Mouse (Mus musculus): ENCODE data around the gene Sult2b1. TPM values are rescaled to one million over a fixed set of nuclear protein-coding genes. Genes with fewer than 3 reads are reported as not detected.

The Sult2b1 gene
- polyA plus RNA-seq, 1 experiment from 2014 or later: 0.72 TPM

DNA sequence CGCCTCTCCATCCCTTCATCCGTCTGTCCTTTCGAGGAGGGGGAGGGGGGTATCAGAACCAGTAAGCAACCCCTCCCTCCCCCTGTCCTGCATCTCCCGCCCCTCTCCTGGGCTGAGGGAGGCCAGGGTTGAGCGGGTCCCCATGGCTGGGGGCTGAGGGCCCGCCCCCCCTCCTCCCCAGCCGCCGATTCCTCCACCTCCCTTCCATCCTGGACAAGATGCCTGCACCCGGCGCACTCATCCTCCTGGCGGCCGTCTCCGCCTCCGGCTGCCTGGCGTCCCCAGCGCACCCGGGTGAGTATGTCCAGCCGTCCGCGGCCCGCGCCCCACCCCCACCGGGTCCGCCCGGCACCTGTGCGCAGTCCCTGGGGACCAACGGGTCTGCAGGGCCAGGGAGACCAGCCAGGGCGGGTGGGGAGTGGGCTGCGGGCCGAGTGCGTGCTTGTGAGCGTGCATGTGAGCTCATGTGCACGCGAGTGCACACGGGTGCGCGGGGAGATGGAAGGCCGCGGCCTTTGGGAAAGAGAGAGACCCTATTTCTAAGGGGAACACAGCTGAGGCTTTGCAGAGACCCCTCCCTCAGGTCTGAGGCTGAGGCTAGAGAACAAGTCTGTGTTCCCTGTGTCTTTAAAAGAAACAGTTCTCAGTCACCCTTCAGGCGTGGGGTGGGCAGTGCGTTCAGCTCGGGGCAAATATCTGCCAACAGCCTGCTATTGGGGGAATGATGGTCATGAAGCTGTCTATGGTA is 1.1 kb upstream of the Sult2b1 start:
- Histone ChIP-seq H3K4me3 (ENCODE audit: low read length) (peak overlapping the region; percentile 42), H3K9me3 (replicated peaks; ENCODE audit: control insufficient read depth, low read length) (no peaks in the 10 kb centered on the region), H3K9ac (ENCODE audit: low read length) (peak overlapping the region; percentile 37), H3K27me3 (ENCODE audit: control insufficient read depth, insufficient read depth, low read length) (peaks cover 41% of the 10 kb centered on the region), H3K27ac (ENCODE audit: low read length) (no peak overlapping the region), H3K36me3 (ENCODE audit: control insufficient read depth, insufficient read depth) (no peaks in the 10 kb centered on the region), H3K4me1 (ENCODE audit: control insufficient read depth, insufficient read depth, low read length) (peaks cover 9% of the 10 kb centered on the region), H3K4me2 (ENCODE audit: low read depth, low read length) (peak overlapping the region; percentile 59)
- ATAC-seq (replicated peaks; ENCODE audit: extremely low read depth, insufficient read depth, low FRiP score): no peak
- 1% methylated on average over 38 of the region's 42 CpGs for WGBS

DNA sequence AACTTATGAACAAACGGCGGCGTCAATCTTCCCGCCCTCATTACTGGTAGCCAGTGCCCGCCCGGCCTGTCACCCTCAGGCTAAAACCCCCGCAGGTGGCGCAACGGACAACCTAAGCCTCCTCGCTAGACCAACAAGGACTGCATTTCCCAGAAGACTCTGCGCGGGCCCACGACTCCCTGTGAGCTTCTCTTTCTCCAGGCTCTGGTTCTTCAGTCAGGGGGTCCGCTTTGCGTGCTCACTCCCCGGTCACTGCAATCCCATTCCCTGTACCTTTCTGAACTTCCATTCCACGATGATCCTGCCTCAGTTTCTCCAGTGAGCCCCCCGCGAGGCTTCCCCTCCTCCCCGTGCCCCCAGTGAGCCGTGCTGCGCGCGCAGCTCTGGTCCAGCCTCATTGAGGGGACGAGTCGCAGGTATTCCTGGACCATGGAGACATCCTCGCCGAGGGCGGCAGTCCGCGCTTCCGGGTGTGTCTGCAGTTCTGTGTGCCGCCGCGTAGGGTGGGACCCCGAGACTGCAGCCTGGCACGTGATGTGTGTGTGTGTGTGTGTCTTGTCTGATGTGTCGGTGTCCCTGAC is 868 bp downstream of the Sult2b1 start, which contains the start of gene Lmtk3:
Gene Lmtk3, plus strand, starts transcription at position 228 of the 581 bp plus-strand sequence.
- peaks cover 41% of the 10 kb centered on the region for H3K27me3 ChIP-seq (ENCODE audit: control insufficient read depth, insufficient read depth, low read length)
- peak within 1 kb of the TSS; percentile 92 for H3K4me2 ChIP-seq (ENCODE audit: low read depth, low read length)
- peak within 1 kb of the TSS; percentile 75 for H3K9ac ChIP-seq (ENCODE audit: low read length)
- H3K36me3 ChIP-seq (ENCODE audit: control insufficient read depth, insufficient read depth): no peaks in the 10 kb centered on the region
- H3K27ac ChIP-seq (ENCODE audit: low read length): no peak within 1 kb of the TSS
- WGBS: 1% methylated on average over 38 of the region's 38 CpGs
- no peaks in the 10 kb centered on the region for H3K9me3 ChIP-seq (replicated peaks; ENCODE audit: control insufficient read depth, low read length)
- peak; percentile 70 for ATAC-seq (replicated peaks; ENCODE audit: extremely low read depth, insufficient read depth, low FRiP score)
- peak within 1 kb of the TSS; percentile 56 for H3K4me3 ChIP-seq (ENCODE audit: low read length)
- peaks cover 8% of the 10 kb centered on the region for H3K4me1 ChIP-seq (ENCODE audit: control insufficient read depth, insufficient read depth, low read length)

DNA sequence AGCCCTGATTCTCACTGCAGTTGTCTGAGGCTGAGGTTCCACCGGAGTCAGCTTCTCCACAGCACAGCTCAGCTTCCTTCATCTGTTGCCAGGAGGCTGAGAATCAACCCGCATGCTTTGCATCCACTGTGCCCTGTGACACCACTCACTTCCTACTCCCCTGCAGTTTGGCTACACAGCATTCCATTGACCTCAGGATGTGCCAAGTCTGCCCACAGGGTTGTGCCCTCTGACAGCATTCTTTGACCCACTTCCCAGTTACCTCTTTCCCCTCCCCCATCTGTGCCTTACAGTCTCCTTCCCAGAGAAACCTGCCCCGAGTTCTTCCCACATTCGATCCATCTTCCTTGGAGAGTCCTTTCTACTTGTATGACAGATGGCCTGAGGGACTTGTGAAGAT is 2.2 kb downstream of the Sult2b1 start:
- peaks cover 38% of the 10 kb centered on the region for H3K27me3 ChIP-seq (ENCODE audit: control insufficient read depth, insufficient read depth, low read length)
- no peaks in the 10 kb centered on the region for H3K9me3 ChIP-seq (replicated peaks; ENCODE audit: control insufficient read depth, low read length)
- no peak overlapping the region for H3K4me3 ChIP-seq (ENCODE audit: low read length)
- peaks cover 8% of the 10 kb centered on the region for H3K4me1 ChIP-seq (ENCODE audit: control insufficient read depth, insufficient read depth, low read length)
- no peaks in the 10 kb centered on the region for H3K36me3 ChIP-seq (ENCODE audit: control insufficient read depth, insufficient read depth)
- H3K27ac ChIP-seq (ENCODE audit: low read length): no peak overlapping the region
- no peak overlapping the region for H3K9ac ChIP-seq (ENCODE audit: low read length)
- no peak for ATAC-seq (replicated peaks; ENCODE audit: extremely low read depth, insufficient read depth, low FRiP score)
- H3K4me2 ChIP-seq (ENCODE audit: low read depth, low read length): no peak overlapping the region
- 46% methylated on average over 4 of the region's 4 CpGs for WGBS

DNA sequence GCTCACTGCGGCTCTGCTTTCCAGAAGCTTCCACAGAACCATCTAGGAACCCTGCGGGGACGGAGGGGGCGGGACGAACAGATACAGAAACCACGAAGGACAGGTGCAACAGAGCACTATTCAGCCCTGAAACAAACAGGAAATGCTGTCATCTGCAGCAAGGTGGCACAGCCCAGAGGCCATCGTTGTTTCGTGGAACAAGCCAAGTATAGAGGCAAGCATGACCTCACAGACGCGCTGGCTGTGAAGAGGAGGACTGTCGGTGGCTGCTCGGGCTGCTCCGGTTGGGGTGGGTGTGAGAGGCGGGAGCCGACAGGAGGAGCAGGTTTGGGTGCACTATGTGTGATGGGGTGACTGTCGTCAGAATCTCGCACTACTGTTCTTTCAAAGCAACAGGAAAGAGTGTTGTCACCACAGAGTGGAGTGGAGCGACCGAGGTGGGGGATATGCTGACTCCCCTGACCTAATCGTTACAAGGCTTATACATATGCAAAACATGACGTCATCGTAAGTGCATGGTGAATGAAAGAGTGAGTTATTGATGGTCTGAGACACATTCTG is 5.3 kb downstream of the Sult2b1 start:
- Histone ChIP-seq H3K4me3 (ENCODE audit: low read length) (peak overlapping the region; percentile 2; the same call in 1 of the 2 replicates), H3K9ac (ENCODE audit: low read length) (peak overlapping the region; percentile 10; the same call in 1 of the 2 replicates), H3K9me3 (replicated peaks; ENCODE audit: control insufficient read depth, low read length) (no peaks in the 10 kb centered on the region), H3K27me3 (ENCODE audit: control insufficient read depth, insufficient read depth, low read length) (peaks cover 10% of the 10 kb centered on the region), H3K36me3 (ENCODE audit: control insufficient read depth, insufficient read depth) (no peaks in the 10 kb centered on the region), H3K4me2 (ENCODE audit: low read depth, low read length) (peak overlapping the region; percentile 43), H3K27ac (ENCODE audit: low read length) (no peak overlapping the region), H3K4me1 (ENCODE audit: control insufficient read depth, insufficient read depth, low read length) (peaks cover 5% of the 10 kb centered on the region)
- WGBS: 15% methylated on average over 22 of the region's 22 CpGs
- peak; percentile 29 for ATAC-seq (replicated peaks; ENCODE audit: extremely low read depth, insufficient read depth, low FRiP score)

DNA sequence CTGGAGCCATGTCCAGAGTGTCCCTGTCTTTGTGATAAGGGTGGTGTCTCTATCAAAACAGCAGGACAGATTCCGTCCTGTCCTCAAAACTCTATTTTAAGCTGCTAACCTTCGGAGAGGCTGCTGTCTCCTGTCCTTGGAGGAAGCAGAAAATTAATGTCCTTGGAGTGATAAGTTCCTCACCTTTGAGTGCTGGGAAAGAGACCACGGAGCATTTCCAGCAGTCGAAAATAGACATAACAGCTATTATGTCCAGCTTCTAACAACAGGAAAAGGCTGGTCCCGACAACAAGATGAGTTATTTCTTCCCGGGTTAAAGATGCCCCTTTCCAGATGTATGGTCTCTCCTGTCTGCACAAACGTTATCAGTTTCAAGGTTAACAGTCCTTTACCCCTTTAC is 9.2 kb downstream of the Sult2b1 start:
- ATAC-seq (replicated peaks; ENCODE audit: extremely low read depth, insufficient read depth, low FRiP score): no peak
- Histone ChIP-seq H3K36me3 (ENCODE audit: control insufficient read depth, insufficient read depth) (no peaks in the 10 kb centered on the region), H3K27ac (ENCODE audit: low read length) (no peak overlapping the region), H3K27me3 (ENCODE audit: control insufficient read depth, insufficient read depth, low read length) (0 out of 2 replicates have a peak, but pooled peaks cover 3% of the 10 kb centered on the region), H3K9ac (ENCODE audit: low read length) (no peak overlapping the region), H3K9me3 (replicated peaks; ENCODE audit: control insufficient read depth, low read length) (no peaks in the 10 kb centered on the region), H3K4me2 (ENCODE audit: low read depth, low read length) (no peak overlapping the region), H3K4me3 (ENCODE audit: low read length) (no peak overlapping the region), H3K4me1 (ENCODE audit: control insufficient read depth, insufficient read depth, low read length) (no peaks in the 10 kb centered on the region)
- 51% methylated on average over 7 of the region's 7 CpGs for WGBS

DNA sequence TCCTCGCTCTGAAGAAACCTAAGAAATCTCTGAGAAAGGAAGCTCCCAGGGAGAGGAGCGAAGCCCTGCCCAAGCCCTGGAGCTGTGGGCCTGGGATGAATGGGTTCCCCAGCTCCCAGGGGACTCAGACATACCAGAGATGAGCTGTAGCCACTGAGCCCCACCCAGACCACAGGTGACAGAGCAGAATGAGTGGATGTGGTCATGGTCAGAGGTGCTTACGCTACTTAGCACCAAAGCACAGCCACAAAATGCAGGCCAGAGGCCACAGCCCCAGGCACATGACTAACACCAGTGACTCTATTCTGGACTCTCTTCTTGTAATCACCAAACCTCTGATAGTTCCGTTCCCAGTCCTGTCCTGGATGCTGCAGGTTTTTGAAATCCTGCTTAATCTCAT is 13.4 kb downstream of the Sult2b1 start:
- ATAC-seq (replicated peaks; ENCODE audit: extremely low read depth, insufficient read depth, low FRiP score): no peak
- no peak overlapping the region for H3K27ac ChIP-seq (ENCODE audit: low read length)
- H3K4me1 ChIP-seq (ENCODE audit: control insufficient read depth, insufficient read depth, low read length): no peaks in the 10 kb centered on the region
- H3K4me3 ChIP-seq (ENCODE audit: low read length): no peak overlapping the region
- peaks cover 4% of the 10 kb centered on the region; the same call in 1 of the 2 replicates for H3K9me3 ChIP-seq (replicated peaks; ENCODE audit: control insufficient read depth, low read length)
- H3K36me3 ChIP-seq (ENCODE audit: control insufficient read depth, insufficient read depth): no peaks in the 10 kb centered on the region
- H3K27me3 ChIP-seq (ENCODE audit: control insufficient read depth, insufficient read depth, low read length): 0 out of 2 replicates have a peak, but pooled peaks cover 3% of the 10 kb centered on the region
- WGBS: 65% methylated on average over 4 of the region's 4 CpGs
- no peak overlapping the region for H3K9ac ChIP-seq (ENCODE audit: low read length)
- H3K4me2 ChIP-seq (ENCODE audit: low read depth, low read length): no peak overlapping the region

DNA sequence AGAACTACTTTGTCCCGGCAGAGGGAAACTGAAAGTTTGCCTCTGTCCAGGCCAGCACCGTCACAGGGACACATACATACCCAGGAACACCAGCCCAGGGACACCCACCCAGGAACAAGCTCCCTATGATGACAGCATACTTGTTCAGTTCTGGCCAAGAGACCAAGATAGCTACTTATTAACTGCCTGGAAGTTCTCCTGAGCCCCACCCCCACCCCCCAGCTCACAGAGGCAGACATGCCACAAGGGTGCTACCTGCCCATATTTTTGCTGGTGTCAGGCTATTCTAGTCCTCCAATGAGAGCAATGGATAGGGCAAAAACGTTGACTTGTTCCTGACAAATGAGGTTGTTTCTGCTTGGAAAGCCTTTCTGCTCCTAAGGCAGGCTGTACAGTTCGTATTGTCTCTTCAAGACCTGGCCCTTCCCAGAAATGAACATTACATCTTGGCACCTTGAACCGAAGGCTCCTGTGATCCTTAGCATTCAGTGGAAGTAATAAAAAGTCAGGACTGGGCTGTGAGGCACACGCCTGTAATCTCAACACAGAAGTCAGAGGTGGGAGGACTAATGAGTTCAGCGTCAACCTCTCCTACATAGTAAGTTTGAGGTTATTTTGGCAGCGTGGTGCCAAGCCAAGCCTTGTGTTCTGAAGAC is 13.9 kb downstream of the Sult2b1 start:
- no peak overlapping the region for H3K27ac ChIP-seq (ENCODE audit: low read length)
- H3K4me1 ChIP-seq (ENCODE audit: control insufficient read depth, insufficient read depth, low read length): no peaks in the 10 kb centered on the region
- peaks cover 4% of the 10 kb centered on the region; the same call in 1 of the 2 replicates for H3K9me3 ChIP-seq (replicated peaks; ENCODE audit: control insufficient read depth, low read length)
- H3K27me3 ChIP-seq (ENCODE audit: control insufficient read depth, insufficient read depth, low read length): 0 out of 2 replicates have a peak, but pooled peaks cover 3% of the 10 kb centered on the region
- H3K9ac ChIP-seq (ENCODE audit: low read length): no peak overlapping the region
- ATAC-seq (replicated peaks; ENCODE audit: extremely low read depth, insufficient read depth, low FRiP score): no peak
- no peak overlapping the region for H3K4me2 ChIP-seq (ENCODE audit: low read depth, low read length)
- no peaks in the 10 kb centered on the region for H3K36me3 ChIP-seq (ENCODE audit: control insufficient read depth, insufficient read depth)
- WGBS: 57% methylated on average over 8 of the region's 8 CpGs
- no peak overlapping the region for H3K4me3 ChIP-seq (ENCODE audit: low read length)

DNA sequence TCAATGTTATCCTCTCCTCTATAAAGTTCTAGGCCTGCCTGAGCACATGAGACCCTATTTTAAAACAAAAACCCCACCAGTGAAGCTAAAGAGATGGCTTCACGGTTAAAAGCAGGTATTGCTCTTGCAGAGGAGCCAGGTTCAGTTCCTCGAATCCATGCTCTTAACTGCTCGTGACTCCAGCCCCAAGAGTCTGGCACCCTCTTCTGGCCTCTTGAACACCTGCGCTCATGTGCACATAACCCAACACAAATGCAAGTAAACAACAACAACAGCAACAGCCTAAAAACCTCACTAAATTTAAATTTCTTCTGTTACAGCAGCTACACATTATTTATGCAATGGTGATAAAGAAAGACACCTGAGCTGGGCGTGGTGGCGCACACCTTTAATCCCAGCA is 17.0 kb downstream of the Sult2b1 start:
- H3K36me3 ChIP-seq (ENCODE audit: control insufficient read depth, insufficient read depth): no peaks in the 10 kb centered on the region
- peaks cover 4% of the 10 kb centered on the region; the same call in 1 of the 2 replicates for H3K9me3 ChIP-seq (replicated peaks; ENCODE audit: control insufficient read depth, low read length)
- H3K27ac ChIP-seq (ENCODE audit: low read length): no peak overlapping the region
- no peak overlapping the region for H3K4me3 ChIP-seq (ENCODE audit: low read length)
- H3K9ac ChIP-seq (ENCODE audit: low read length): no peak overlapping the region
- no peak for ATAC-seq (replicated peaks; ENCODE audit: extremely low read depth, insufficient read depth, low FRiP score)
- no peaks in the 10 kb centered on the region for H3K4me1 ChIP-seq (ENCODE audit: control insufficient read depth, insufficient read depth, low read length)
- no peaks in the 10 kb centered on the region for H3K27me3 ChIP-seq (ENCODE audit: control insufficient read depth, insufficient read depth, low read length)
- no peak overlapping the region for H3K4me2 ChIP-seq (ENCODE audit: low read depth, low read length)
- 90% methylated on average over 6 of the region's 6 CpGs for WGBS

All from heart, embryonic 16.5 days (tissue).